Mouse (Mus musculus): ENCODE measurements around the gene Zmynd12.

Gene Zmynd12

GRCm38 (mm10) chr4:119422294-119422964 lies at the start of gene Zmynd12, which contains the start of gene Ppcs:
TSS of gene Zmynd12 (plus strand) at chr4:119422814.
TSS of gene Ppcs (minus strand) at chr4:119422420.
- DNase-seq (ENCODE audit: low spot score): peak; percentile 84

GRCm38 (mm10) chr4:119381471-119382190 lies 41.0 kb upstream of the Zmynd12 start:
- no peak for DNase-seq (ENCODE audit: low spot score)

DNA sequence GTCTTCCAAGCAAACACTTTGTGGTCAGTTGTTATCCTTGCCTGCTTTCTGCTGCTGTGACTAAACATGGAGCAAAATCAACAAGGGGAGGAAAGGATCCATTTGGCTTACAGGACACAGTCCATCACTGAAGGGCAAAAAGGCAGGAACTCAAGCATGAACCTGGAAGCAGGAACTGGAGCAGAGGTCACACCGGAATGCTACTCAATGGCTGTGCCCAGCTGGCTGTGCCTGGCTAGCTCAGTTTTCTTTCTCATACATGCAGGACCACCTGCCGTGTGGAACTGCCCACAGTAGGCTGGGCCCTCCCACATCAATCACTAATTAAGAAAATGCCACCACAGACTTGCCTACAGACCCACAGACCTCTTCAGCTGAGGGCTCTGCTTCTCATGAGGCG lies 33.4 kb upstream of the Zmynd12 start:
- no peak for DNase-seq (ENCODE audit: low spot score)

DNA sequence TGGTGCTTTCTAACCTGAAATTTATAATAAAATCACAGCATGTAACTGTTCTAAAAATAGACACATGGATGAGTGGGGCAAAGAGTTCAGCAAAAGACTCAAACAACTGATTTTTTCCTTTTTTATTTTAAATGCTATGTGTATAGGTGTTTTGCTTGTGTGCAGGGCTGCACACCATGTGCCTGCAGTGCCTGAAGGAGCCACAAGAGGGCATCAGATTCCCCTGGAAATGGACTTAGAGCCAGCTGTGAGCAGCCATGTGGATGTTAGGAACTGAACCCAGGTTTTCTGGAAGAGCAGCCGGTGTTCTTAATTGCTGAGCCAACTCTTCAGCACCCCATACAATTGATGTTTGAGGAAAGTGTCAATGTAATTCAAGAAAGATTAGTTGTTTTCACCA lies 32.2 kb upstream of the Zmynd12 start:
- peak; percentile 53 for DNase-seq (ENCODE audit: low spot score)

GRCm38 (mm10) chr4:119398751-119399150 lies 23.9 kb upstream of the Zmynd12 start:
- DNase-seq (ENCODE audit: low spot score): no peak

DNA sequence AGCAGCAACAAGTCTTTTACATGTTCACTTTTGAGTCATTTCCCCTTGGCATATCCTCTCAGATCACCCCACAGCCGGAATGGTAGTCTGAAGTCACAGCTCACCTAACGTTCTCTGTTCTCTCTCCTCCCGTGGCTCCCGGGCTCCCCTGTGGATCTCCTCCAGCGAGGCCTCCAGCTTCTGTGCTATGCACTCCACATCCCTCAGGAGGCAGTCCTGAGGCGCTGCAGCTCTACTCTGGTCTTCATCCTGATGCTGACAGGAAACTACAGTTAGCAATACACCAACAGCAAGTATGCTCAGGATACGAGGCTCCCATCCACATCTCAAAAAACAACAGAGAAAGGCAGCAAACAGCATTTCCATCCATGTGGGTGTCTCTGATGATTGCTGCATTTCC lies 21.7 kb upstream of the Zmynd12 start:
- DNase-seq (ENCODE audit: low spot score): no peak

DNA sequence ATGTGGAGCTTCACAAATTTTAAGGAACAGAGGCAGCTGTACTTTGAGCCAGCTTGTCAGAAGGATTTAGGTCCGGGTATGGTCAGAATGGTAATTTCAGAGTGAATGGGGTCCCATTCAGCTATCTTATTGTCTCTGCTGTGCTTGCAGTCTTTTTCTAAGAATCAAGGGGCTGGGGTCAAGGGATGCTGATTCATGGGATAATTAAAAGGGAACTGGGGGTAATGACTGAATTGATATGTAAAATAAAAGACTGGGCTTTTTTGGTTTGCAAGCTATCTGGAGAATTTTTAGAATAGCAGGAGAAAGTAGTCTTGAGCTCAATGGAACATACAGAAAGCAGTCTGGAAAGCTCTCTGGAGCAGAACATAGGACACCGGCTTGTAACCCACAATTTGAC lies 19.2 kb upstream of the Zmynd12 start:
- no peak for DNase-seq (ENCODE audit: low spot score)

DNA sequence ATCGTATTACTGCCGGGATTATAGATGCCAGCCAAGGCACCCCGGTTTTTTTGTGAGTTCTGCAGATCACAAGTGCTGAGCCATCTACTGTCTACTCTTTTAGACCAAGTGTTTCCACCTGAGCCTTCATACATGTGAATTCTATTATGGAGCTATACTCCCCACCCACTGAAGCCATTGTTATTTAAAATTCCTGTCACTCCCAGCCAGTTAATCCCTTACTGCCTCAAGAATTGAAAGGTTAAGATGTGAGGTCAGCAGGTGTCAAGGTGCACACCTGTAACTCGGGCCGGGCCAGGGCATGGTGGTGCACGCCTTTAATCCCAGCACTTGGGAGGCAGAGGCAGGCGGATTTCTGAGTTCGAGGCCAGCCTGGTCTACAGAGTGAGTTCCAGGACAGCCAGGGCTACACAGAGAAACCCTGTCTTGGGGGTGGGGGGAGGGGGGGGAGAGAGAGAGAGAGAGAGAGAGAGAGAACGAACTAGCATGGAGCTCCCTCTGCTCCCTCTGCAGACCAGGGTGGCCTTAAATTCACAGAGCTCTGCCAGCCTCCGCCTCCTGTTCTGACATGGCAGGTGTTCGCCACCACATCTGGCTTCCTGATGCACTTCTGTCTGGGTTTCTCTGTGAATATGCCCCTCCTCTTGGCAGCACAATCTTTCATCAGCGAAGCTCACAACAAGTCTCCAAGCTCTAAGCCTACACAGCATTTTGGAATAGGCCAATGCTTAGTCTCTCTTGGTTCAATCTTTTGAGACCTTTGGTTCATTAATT lies 10.6 kb upstream of the Zmynd12 start:
- no peak for DNase-seq (ENCODE audit: low spot score)

GRCm38 (mm10) chr4:119412791-119413190 lies 9.8 kb upstream of the Zmynd12 start:
- DNase-seq (ENCODE audit: low spot score): no peak

- DNase-seq (ENCODE audit: low spot score): peak; percentile 59
Observed at GRCm38 (mm10) chr4:119415072-119415753, 7.4 kb upstream of the Zmynd12 start, which contains the start of gene Ccdc30. TSS of gene Ccdc30 (minus strand) at chr4:119415521.

DNA sequence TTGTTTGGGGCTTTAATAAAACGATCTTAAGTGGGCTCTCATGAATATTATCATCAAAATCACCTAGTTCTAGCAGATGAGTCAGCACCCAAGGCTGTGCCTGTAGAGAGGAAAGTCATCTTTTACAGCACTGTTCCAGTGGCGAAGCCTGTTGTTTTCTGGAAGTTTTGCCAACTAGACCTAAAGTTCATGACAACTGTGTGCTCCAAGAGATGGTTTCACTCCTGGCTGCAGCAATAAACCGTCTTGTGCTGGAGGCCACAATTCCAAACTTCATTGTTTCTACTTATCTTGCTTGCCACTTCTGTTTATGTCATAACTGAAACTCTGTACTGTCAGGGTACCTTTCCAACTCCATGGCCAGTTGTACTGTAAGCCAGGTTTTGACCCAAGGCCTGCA lies 5.3 kb upstream of the Zmynd12 start:
- no peak for DNase-seq (ENCODE audit: low spot score)

- no peak for DNase-seq (ENCODE audit: low spot score)
Observed at GRCm38 (mm10) chr4:119417894-119418293, 4.7 kb upstream of the Zmynd12 start.

GRCm38 (mm10) chr4:119421191-119421590 lies 1.4 kb upstream of the Zmynd12 start:
- DNase-seq (ENCODE audit: low spot score): no peak

DNA sequence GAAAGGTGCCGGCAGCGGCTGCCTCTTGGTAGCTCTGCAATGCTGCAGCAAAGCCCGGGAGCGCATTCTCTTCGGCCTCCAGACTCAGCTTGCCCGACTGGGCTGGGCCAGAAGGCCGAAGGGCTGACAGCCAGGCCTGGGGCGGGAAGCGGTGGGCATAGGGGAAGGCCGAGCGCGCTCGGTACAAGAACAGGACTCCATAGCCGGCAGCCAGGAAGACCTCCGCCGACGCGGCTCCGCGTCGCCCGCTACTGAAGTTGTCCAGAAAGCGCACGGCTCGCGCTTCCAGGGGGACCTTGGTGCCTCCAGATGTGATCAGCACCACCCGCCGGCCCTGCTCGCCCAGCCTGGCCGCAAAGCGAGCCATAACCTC lies 707 bp upstream of the Zmynd12 start:
- no peak for DNase-seq (ENCODE audit: low spot score)

- DNase-seq (ENCODE audit: low spot score): no peak
Observed at GRCm38 (mm10) chr4:119425077-119425476, 2.5 kb downstream of the Zmynd12 start.

- DNase-seq (ENCODE audit: low spot score): no peak
Observed at GRCm38 (mm10) chr4:119425601-119426000, 3.0 kb downstream of the Zmynd12 start.

- peak; percentile 83 for DNase-seq (ENCODE audit: low spot score)
Observed at GRCm38 (mm10) chr4:119427680-119428079, 5.1 kb downstream of the Zmynd12 start.

GRCm38 (mm10) chr4:119430678-119431077 lies 8.1 kb downstream of the Zmynd12 start:
- peak; percentile 57 for DNase-seq (ENCODE audit: low spot score)

- no peak for DNase-seq (ENCODE audit: low spot score)
Observed at GRCm38 (mm10) chr4:119437936-119438335, 15.3 kb downstream of the Zmynd12 start.

GRCm38 (mm10) chr4:119441836-119442235 lies 19.2 kb downstream of the Zmynd12 start:
- no peak for DNase-seq (ENCODE audit: low spot score)

DNA sequence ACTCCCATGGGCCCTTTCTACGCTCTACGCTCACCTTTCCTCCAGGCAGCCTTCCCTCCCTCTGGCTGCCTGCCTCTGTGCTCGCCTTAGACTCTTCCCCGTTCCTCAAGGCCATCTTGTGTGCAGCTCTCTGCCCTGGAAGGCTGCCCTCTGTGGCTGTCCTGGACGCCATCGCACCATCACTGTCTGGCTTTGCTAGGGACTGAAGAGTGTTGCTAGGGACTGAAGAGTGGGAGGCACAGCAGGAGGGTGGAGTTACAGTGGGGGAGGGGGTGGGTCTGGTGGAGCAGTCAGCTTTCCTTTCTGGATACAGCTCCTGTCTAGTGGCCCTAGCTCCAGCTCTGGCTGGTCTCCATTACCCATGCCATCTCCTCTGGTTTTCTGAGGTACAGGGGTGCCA lies 19.9 kb downstream of the Zmynd12 start:
- no peak for DNase-seq (ENCODE audit: low spot score)

GRCm38 (mm10) chr4:119447261-119447660 lies 24.6 kb downstream of the Zmynd12 start:
- no peak for DNase-seq (ENCODE audit: low spot score)

All from spleen, adult 12 weeks (tissue).